Mouse (Mus musculus) bone marrow, adult 2 months (tissue): ENCODE results near the gene Gm42878.

Experiments used
- CTCF ChIP-seq: fragments of 200-500 bp; IDR thresholded peaks from 2 replicates; pipeline ENCODE4 v1.5.1; 2011; ENCODE audit warnings: low read length, control low read depth; ENCODE audit not compliant: control insufficient read depth, insufficient read depth
- POLR2A ChIP-seq: fragments of 200-500 bp; IDR thresholded peaks from 2 replicates; pipeline ENCODE4 v1.6.1; 2011; ENCODE audit warnings: low read depth, mild to moderate bottlenecking, control low read depth, low read length, borderline replicate concordance; ENCODE audit not compliant: control insufficient read depth

- TF ChIP-seq CTCF = no peak
- no peak for TF ChIP-seq POLR2A
Measured at GRCm38 (mm10) chr5:121472411-121472810, 72.9 kb downstream of the Gm42878 start.
